Mouse (Mus musculus): ENCODE results near the gene Cmtm5. TPM values are rescaled to one million over a fixed set of nuclear protein-coding genes. Genes with fewer than 3 reads are reported as not detected.
"Not testable (repeated sequence)": the region's sequence is repeated elsewhere in the genome, so short reads cannot be mapped to it uniquely, and the experiment has no call there.

The Cmtm5 gene
- polyA plus RNA-seq, 1 experiment, result not detected

DNA sequence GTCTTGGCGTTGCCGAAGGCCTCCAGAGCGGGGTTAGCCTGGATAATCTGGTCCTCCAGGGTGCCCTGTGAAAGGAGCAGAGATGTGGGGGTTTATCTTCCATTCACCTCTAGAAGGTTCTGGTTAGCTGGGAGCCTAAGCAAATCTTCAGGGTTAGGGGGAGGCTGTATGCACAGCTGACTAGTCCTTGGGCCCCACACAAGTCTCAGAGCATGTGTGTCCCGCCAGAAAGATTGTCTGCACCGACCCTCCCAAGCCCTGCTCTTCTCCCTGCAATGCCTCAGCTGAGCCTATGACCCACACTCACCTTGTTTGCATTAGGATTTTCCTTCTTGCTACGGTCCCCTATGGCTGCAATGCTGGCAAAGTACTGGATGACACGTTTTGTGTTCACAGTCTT is 26.7 kb downstream of the Cmtm5 start:
- H3K9me3 ChIP-seq (ENCODE audit: control insufficient read depth, low read length), result no peaks in the 10 kb centered on the region
- H3K4me3 ChIP-seq (replicated peaks), result no peak overlapping the region
- TF ChIP-seq TAL1 (IDR thresholded peaks at IDR 0.05; ENCODE audit: low read length) (no peak), GATA1 (IDR thresholded peaks at IDR 0.05; ENCODE audit: low read length) (no peak)
- no peaks in the 10 kb centered on the region for H3K36me3 ChIP-seq (ENCODE audit: control insufficient read depth)
- no peaks in the 10 kb centered on the region for H3K4me1 ChIP-seq (ENCODE audit: control insufficient read depth)
- H3K27me3 ChIP-seq (ENCODE audit: control insufficient read depth), result no peaks in the 10 kb centered on the region

DNA sequence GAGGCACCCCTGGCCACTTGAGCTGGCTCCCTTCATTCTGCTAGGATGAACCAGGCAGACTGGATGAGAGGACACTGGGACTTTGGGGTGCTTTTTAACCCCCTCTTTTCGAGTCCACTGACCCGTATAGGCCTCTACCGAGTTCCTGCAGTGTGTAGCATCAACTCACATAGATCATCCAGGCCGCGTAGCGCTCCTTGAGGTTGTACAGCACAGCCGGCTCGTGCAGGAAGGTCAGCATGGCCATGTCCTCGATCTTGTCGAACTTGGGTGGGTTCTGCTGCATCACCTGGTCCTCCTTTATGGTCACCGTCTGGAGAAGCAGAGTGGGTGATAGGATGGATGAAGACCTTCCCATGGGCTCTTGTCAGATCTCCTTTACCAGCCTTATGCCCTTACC is 27.7 kb downstream of the Cmtm5 start:
- no peaks in the 10 kb centered on the region for H3K4me1 ChIP-seq (ENCODE audit: control insufficient read depth)
- H3K4me3 ChIP-seq (replicated peaks), result no peak overlapping the region
- no peaks in the 10 kb centered on the region for H3K9me3 ChIP-seq (ENCODE audit: control insufficient read depth, low read length)
- H3K36me3 ChIP-seq (ENCODE audit: control insufficient read depth), result no peaks in the 10 kb centered on the region
- no peaks in the 10 kb centered on the region for H3K27me3 ChIP-seq (ENCODE audit: control insufficient read depth)
- TF ChIP-seq TAL1 (IDR thresholded peaks at IDR 0.05; ENCODE audit: low read length) (no peak), GATA1 (IDR thresholded peaks at IDR 0.05; ENCODE audit: low read length) (no peak)

DNA sequence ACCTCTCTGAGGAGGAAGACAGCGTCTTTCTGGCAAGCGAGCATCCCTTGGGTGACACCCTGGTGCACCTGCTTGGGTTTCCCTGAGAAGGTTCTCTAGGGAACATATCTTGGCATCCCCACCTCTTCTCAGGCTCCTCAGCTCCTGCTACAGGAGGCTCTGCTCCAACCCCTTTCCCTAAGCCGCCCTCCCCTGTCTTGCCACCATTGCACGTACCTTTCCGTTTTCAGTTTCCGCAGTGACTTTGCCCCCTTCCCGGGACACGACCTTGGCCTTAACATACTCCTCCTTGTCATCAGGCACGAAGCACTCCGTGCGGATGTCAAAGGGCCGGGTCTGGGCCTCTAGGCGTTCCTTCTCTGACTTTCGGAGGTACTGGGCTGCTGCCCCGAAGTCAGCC is 29.0 kb downstream of the Cmtm5 start:
- no peak overlapping the region for H3K4me3 ChIP-seq (replicated peaks)
- no peak for TF ChIP-seq GATA1 (IDR thresholded peaks at IDR 0.05; ENCODE audit: low read length)
- no peak for TF ChIP-seq TAL1 (IDR thresholded peaks at IDR 0.05; ENCODE audit: low read length)
- H3K9me3 ChIP-seq (ENCODE audit: control insufficient read depth, low read length), result no peaks in the 10 kb centered on the region
- no peaks in the 10 kb centered on the region for H3K27me3 ChIP-seq (ENCODE audit: control insufficient read depth)
- no peaks in the 10 kb centered on the region for H3K4me1 ChIP-seq (ENCODE audit: control insufficient read depth)
- H3K36me3 ChIP-seq (ENCODE audit: control insufficient read depth), result no peaks in the 10 kb centered on the region

DNA sequence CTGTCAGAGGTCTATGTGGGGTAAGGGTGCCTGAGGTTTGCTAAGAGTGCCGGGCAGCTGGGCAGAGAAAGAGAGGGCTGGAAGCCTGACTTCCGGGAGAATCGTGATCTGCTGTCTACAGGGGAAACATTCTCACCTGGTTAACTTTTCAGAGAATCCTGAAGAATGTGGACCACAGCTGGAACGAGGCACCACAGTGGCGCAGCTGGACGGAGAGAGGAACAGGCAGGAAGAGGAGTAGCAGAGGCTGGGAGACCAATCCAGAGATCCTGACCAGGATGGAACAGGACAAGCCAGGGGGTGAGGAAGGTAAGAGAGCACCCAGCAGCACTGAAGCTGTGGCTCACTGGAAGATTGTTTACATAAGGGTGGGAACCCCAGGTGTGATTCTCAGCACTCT is 29.6 kb downstream of the Cmtm5 start:
- no peak for TF ChIP-seq TAL1 (IDR thresholded peaks at IDR 0.05; ENCODE audit: low read length)
- TF ChIP-seq GATA1 (IDR thresholded peaks at IDR 0.05; ENCODE audit: low read length), result no peak
- Histone ChIP-seq H3K4me1 (ENCODE audit: control insufficient read depth) (no peaks in the 10 kb centered on the region), H3K36me3 (ENCODE audit: control insufficient read depth) (no peaks in the 10 kb centered on the region), H3K27me3 (ENCODE audit: control insufficient read depth) (no peaks in the 10 kb centered on the region), H3K9me3 (ENCODE audit: control insufficient read depth, low read length) (no peaks in the 10 kb centered on the region), H3K4me3 (replicated peaks) (no peak overlapping the region)

DNA sequence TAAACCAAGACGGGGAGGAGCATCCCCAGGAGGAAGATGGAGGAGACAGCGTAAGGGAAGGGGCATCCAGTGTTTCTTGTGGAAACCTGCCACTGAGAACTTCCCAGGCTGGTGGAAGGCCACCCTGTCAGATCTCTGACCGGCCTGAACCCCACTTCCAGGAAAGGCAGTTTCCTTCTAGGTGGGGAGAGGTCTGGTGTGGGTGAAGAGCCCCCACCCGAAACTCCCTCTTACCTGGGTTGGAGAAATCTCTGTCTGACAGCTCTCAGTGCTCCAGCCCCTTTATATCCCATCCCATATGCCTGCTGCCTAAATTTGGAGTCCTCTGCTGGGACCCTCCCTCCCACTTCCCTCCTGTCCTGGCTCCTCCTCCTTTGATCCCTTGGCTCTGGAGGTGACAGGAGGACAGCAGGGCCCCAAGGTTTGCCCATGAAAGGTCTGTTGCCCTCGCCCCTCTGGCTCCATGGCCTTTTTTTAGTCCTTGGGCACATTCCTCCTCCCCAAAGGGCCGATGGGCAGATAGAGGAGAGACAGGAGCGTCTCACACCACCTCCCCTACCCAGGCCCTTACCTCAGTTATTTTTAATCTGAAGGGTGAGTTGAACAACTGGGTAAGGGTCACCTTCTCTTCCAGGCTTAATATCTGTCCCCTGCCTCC is 30.4 kb downstream of the Cmtm5 start, which contains the start of gene Myh6:
TSS of gene Myh6 (minus strand) at position 608 of the 658 bp plus-strand sequence.
- TF ChIP-seq GATA1 (IDR thresholded peaks at IDR 0.05; ENCODE audit: low read length), result no peak
- no peak for TF ChIP-seq TAL1 (IDR thresholded peaks at IDR 0.05; ENCODE audit: low read length)
- H3K36me3 ChIP-seq (ENCODE audit: control insufficient read depth), result no peaks in the 10 kb centered on the region
- no peaks in the 10 kb centered on the region for H3K27me3 ChIP-seq (ENCODE audit: control insufficient read depth)
- no peaks in the 10 kb centered on the region for H3K9me3 ChIP-seq (ENCODE audit: control insufficient read depth, low read length)
- H3K4me1 ChIP-seq (ENCODE audit: control insufficient read depth), result no peaks in the 10 kb centered on the region
- H3K4me3 ChIP-seq (replicated peaks), result no peak within 1 kb of the TSS

DNA sequence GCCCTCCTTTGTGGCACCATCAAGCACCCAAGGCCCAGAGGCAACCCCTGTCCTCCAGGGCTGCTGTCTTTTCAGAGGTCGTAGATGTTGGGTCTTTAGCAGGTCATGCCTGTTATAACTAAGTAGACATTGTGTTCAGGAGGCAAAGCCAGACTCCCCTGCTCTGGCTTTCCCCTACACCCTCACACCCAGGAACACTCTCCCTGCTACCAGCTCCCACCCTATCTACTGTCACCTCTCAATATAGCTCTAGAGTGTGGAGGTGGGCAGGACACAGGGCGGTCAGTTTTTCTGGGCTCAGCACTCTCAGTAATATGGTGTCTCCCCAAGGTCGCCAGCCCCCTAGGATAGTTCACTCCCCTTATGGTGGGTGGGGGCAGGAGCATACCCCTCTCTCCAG is 31.8 kb downstream of the Cmtm5 start:
- Histone ChIP-seq H3K9me3 (ENCODE audit: control insufficient read depth, low read length) (no peaks in the 10 kb centered on the region), H3K4me3 (replicated peaks) (no peak overlapping the region), H3K36me3 (ENCODE audit: control insufficient read depth) (no peaks in the 10 kb centered on the region), H3K4me1 (ENCODE audit: control insufficient read depth) (no peaks in the 10 kb centered on the region), H3K27me3 (ENCODE audit: control insufficient read depth) (no peaks in the 10 kb centered on the region)
- no peak for TF ChIP-seq TAL1 (IDR thresholded peaks at IDR 0.05; ENCODE audit: low read length)
- TF ChIP-seq GATA1 (IDR thresholded peaks at IDR 0.05; ENCODE audit: low read length), result no peak

DNA sequence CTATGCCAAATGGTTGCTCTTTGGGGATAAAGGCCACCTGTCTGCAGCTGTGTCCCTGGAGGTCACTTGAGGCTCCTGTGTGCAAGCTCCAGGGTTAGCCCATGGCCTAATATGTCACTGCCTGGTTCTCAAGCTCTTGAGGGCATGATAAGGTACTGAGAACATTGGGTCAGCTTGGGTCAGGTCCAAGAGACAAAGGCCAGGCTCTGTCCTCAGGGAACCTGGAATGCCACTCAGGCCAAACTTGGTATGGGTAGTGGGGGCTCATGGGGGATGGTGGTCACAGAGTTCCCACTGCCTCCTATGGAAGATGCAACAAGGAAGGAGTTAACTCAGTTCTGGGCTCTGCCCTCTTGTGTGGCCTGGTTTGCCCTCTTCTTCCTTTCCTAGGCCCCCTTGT is 32.3 kb downstream of the Cmtm5 start:
- no peak overlapping the region for H3K4me3 ChIP-seq (replicated peaks)
- TF ChIP-seq GATA1 (IDR thresholded peaks at IDR 0.05; ENCODE audit: low read length), result no peak
- TF ChIP-seq TAL1 (IDR thresholded peaks at IDR 0.05; ENCODE audit: low read length), result no peak
- H3K9me3 ChIP-seq (ENCODE audit: control insufficient read depth, low read length), result no peaks in the 10 kb centered on the region
- H3K27me3 ChIP-seq (ENCODE audit: control insufficient read depth), result no peaks in the 10 kb centered on the region
- H3K4me1 ChIP-seq (ENCODE audit: control insufficient read depth), result no peaks in the 10 kb centered on the region
- no peaks in the 10 kb centered on the region for H3K36me3 ChIP-seq (ENCODE audit: control insufficient read depth)

DNA sequence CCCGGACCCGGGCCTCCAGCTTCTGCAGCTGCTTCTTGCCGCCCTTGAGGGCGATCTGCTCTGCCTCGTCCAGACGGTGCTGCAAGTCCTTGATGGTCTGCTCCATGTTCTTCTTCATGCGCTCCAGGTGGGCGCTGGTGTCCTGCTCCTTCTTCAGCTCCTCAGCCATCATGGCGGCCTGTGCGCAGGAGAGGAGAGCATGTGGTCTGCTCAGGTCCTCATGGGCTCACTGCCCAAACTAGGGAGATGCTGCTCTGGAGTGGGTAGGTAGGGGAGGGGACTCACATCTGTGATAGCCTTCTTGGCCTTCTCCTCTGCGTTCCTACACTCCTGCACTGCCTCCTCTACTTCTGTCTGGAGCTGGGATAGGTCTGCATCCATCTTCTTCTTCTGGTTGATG is 36.7 kb downstream of the Cmtm5 start:
- not testable (repeated sequence) for H3K4me1 ChIP-seq (ENCODE audit: control insufficient read depth); H3K27me3 ChIP-seq (ENCODE audit: control insufficient read depth); H3K36me3 ChIP-seq (ENCODE audit: control insufficient read depth); H3K4me3 ChIP-seq (replicated peaks); H3K9me3 ChIP-seq (ENCODE audit: control insufficient read depth, low read length)

DNA sequence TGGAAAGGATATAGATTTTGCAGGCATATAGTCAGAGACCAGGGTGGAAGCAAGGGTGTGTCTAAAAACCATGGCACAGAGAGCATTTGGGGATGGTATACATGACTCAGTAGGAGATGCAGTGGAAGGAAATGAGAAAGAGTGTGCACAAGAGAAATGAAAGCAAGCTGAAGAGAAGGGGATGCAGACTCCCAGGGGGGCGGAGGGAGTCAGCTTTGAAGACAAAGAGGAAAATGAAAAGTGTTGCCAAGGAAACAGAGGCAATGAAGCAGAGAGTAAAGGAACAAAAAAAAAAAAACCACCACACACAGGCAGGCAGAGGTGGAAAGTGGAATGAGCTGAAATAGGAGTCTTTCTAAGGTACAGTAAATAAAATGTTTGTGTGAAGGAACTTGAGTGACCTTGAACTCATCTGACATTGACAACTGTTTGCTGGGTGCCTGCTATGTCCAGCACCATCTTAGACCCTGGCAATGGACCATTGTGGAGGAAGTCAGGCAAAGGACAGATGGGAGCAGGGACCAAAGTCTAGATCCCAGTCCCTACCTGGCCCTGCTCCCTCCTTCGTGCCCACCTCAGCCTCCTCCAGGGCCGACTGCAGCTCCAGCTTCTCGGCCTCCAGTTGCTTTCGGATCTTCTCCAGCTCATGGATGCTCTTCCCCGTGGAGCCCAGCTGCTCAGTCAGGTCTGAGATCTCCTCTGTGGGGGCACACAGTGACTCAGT is 38.2 kb downstream of the Cmtm5 start:
- H3K4me1 ChIP-seq (ENCODE audit: control insufficient read depth), result no peaks in the 10 kb centered on the region
- H3K9me3 ChIP-seq (ENCODE audit: control insufficient read depth, low read length), result no peaks in the 10 kb centered on the region
- H3K36me3 ChIP-seq (ENCODE audit: control insufficient read depth), result no peaks in the 10 kb centered on the region
- H3K4me3 ChIP-seq (replicated peaks), result no peak overlapping the region
- no peaks in the 10 kb centered on the region; the same call in 1 of the 2 replicates for H3K27me3 ChIP-seq (ENCODE audit: control insufficient read depth)
- TF ChIP-seq TAL1 (IDR thresholded peaks at IDR 0.05; ENCODE audit: low read length) (no peak), GATA1 (IDR thresholded peaks at IDR 0.05; ENCODE audit: low read length) (no peak)

All from erythroblast, embryonic 14.5 days (primary cell).